Mouse (Mus musculus) kidney, postnatal 0 days (tissue): ENCODE measurements at regions not wholly inside any gene's neighbourhood (a gene's known extent, or its start where the extent isn't known, plus 50 kb on each side); places are given as distances from the start of the nearest gene placed in this dataset.

Experiments used
- ATAC-seq: fragments of 200-750 bp; cut with Nextera tagmentation; replicated peaks from 2 replicates; pipeline ENCODE4 v1.8.0; 2017; ENCODE audit warnings: low read depth, moderate number of reproducible peaks, moderate TSS enrichment, moderate library complexity; ENCODE audit not compliant: low FRiP score
- DNase-seq: peaks from one replicate; pipeline ENCODE4 v3.0.0-alpha.2; 2016; ENCODE audit warnings: low spot score
- H3K27ac ChIP-seq: fragments of 300-500 bp; sonication (generic); 2 replicates; pipeline ENCODE4 v1.5.1; 2014; ENCODE audit warnings: mild to moderate bottlenecking
- H3K27me3 ChIP-seq: fragments of 300-500 bp; sonication (generic); 2 replicates; pipeline ENCODE4 v1.6.1; 2014; ENCODE audit warnings: low read length, mixed read lengths; ENCODE audit not compliant: insufficient read depth
- H3K36me3 ChIP-seq: fragments of 300-500 bp; sonication (generic); 2 replicates; pipeline ENCODE4 v1.6.1; 2014; ENCODE audit warnings: low read length, mixed read lengths; ENCODE audit not compliant: insufficient read depth
- H3K4me1 ChIP-seq: fragments of 300-500 bp; sonication (generic); replicated peaks from 2 replicates; pipeline ENCODE4 v1.6.1; 2014; ENCODE audit warnings: antibody characterized with exemption, low read length, mixed read lengths; ENCODE audit not compliant: insufficient read depth
- H3K4me2 ChIP-seq: fragments of 300-500 bp; sonication (generic); 2 replicates; pipeline ENCODE4 v1.6.1; 2014; ENCODE audit warnings: mild to moderate bottlenecking, low read length, moderate library complexity, mixed read lengths
- H3K4me3 ChIP-seq: fragments of 300-500 bp; sonication (generic); replicated peaks from 2 replicates; pipeline ENCODE4 v1.5.1; 2014; ENCODE audit warnings: low read depth, low read length
- H3K9ac ChIP-seq: fragments of 300-500 bp; sonication (generic); 2 replicates; pipeline ENCODE4 v1.6.1; 2014; ENCODE audit warnings: low read depth, low read length
- H3K9me3 ChIP-seq: fragments of 300-500 bp; sonication (generic); replicated peaks from 2 replicates; pipeline ENCODE4 v1.6.1; 2016; ENCODE audit warnings: low read length, inconsistent platforms, mixed read lengths
- CTCF ChIP-seq: IDR thresholded peaks from 2 replicates; pipeline ENCODE4 v1.5.1; 2016; ENCODE audit warnings: antibody characterized with exemption, low read depth, mild to moderate bottlenecking, moderate library complexity
- WGBS: fragments of 180-500 bp; shearing (Covaris S2); extraction: QIAGEN DNeasy Blood & Tissue Kit; methylation state at CpG from one replicate; pipeline ENCODE4 v1.1.7; 2014; 5-methylcytosine and 5-hydroxymethylcytosine counted together

- Histone ChIP-seq H3K27me3 (no peaks in the 10 kb centered on the region), H3K9ac (no peak overlapping the region), H3K4me3 (no peak overlapping the region), H3K36me3 (no peaks in the 10 kb centered on the region), H3K9me3 (no peaks in the 10 kb centered on the region), H3K27ac (no peak overlapping the region), H3K4me2 (no peak overlapping the region), H3K4me1 (no peaks in the 10 kb centered on the region; the same call in 1 of the 2 replicates)
- no peak for TF ChIP-seq CTCF
- ATAC-seq (no peak), DNase-seq (no peak)
- WGBS = 87% methylated on average over 3 of the region's 3 CpGs
Observed at GRCm38 (mm10) chr9:41880457-41880856, 243.6 kb downstream of the Sorl1 start.

- Histone ChIP-seq H3K27ac (no peak overlapping the region), H3K36me3 (no peaks in the 10 kb centered on the region), H3K4me2 (no peak overlapping the region), H3K9me3 (no peaks in the 10 kb centered on the region), H3K4me3 (no peak overlapping the region), H3K9ac (no peak overlapping the region), H3K4me1 (no peaks in the 10 kb centered on the region; the same call in 1 of the 2 replicates), H3K27me3 (no peaks in the 10 kb centered on the region)
- 42% methylated on average over 1 of the region's 1 CpGs for WGBS
- no peak for TF ChIP-seq CTCF
- ATAC-seq (no peak), DNase-seq (peak; percentile 76)
Observed at GRCm38 (mm10) chr9:41879080-41879479, 245.0 kb downstream of the Sorl1 start.

- no peak overlapping the region for H3K4me3 ChIP-seq
- H3K36me3 ChIP-seq = no peaks in the 10 kb centered on the region
- H3K9me3 ChIP-seq = no peaks in the 10 kb centered on the region
- WGBS = 46% methylated on average over 5 of the region's 5 CpGs
- no peak overlapping the region for H3K4me2 ChIP-seq
- H3K9ac ChIP-seq = no peak overlapping the region
- ATAC-seq (no peak), DNase-seq (no peak)
- TF ChIP-seq CTCF = no peak
- H3K4me1 ChIP-seq = 0 out of 2 replicates have a peak, but pooled peaks cover 13% of the 10 kb centered on the region
- peak overlapping the region; percentile 54 for H3K27ac ChIP-seq
- H3K27me3 ChIP-seq = no peaks in the 10 kb centered on the region
Observed at GRCm38 (mm10) chr9:41861136-41861535, 263.0 kb downstream of the Sorl1 start.

DNA sequence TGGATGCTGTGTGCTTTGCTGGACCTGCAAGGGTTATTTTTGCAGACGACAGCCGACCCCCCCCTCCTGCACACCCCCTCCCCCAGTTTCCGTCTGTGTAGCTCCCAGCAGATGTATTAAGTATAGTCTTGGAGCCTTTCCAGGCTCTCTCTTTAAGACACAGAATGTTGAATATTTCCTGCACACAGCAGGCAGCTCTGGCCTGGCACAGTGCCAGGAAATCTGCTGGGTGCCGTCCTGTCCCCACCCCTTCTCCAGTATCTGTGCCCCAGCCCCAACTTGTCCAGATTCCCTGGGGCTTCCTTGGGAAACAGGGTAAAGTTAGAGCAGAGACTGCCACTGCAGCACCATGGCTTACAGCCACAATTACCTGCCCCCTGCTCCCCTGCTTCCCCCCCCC lies 263.4 kb downstream of the Sorl1 start:
- no peaks in the 10 kb centered on the region for H3K27me3 ChIP-seq
- ATAC-seq (peak; percentile 75; the same call in 1 of the 2 replicates), DNase-seq (peak; percentile 88)
- WGBS = 0% methylated on average over 4 of the region's 4 CpGs
- no peaks in the 10 kb centered on the region for H3K9me3 ChIP-seq
- H3K4me1 ChIP-seq = 0 out of 2 replicates have a peak, but pooled peaks cover 13% of the 10 kb centered on the region
- no peak overlapping the region for H3K9ac ChIP-seq
- peak overlapping the region; percentile 54; the same call in 1 of the 2 replicates for H3K27ac ChIP-seq
- H3K4me3 ChIP-seq = no peak overlapping the region
- no peak overlapping the region for H3K4me2 ChIP-seq
- H3K36me3 ChIP-seq = no peaks in the 10 kb centered on the region
- TF ChIP-seq CTCF = no peak

DNA sequence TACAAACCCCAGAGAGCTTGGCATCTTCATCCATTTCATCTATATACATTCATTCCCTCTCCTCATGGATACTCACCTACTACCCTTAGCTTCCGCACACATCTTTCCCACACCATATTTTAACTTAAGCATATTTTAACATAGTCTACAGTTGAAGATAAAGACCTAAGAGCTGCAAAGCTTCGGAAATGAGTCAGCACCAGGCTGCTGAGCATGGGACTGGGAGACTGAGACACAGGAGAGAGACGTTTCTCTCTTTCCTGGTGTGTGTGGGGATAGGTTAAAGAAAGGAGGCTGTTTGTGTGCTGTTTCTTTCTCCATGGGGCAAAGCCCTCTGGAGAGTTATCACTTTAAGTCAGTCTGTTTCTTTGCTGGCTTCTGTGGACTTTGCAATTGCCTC lies 264.3 kb downstream of the Sorl1 start:
- no peak overlapping the region for H3K4me2 ChIP-seq
- H3K9ac ChIP-seq = no peak overlapping the region
- H3K27ac ChIP-seq = no peak overlapping the region
- no peak for TF ChIP-seq CTCF
- DNase-seq (no peak), ATAC-seq (no peak)
- H3K36me3 ChIP-seq = no peaks in the 10 kb centered on the region
- no peaks in the 10 kb centered on the region for H3K27me3 ChIP-seq
- 0 out of 2 replicates have a peak, but pooled peaks cover 13% of the 10 kb centered on the region for H3K4me1 ChIP-seq
- no peaks in the 10 kb centered on the region for H3K9me3 ChIP-seq
- WGBS = 51% methylated on average over 3 of the region's 3 CpGs
- no peak overlapping the region for H3K4me3 ChIP-seq

DNA sequence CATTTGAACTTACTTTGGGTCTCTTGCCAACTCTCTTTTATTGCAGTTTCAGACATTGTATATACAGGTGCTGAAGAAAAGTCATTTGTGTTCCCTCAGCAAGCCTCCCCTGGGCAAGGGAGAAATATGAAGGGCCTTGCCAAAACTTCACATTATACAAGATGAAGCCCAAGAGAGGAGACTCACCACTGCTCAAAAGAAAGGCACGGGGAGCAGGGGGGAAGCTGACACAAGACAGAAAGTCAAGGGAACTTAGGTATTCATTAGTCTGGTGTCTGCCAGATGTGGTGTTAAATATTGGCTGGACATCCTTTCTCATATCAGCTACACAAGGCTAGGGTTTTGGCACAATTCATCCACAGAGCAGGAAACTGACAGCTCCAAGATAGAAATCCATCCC lies 272.0 kb downstream of the Sorl1 start:
- H3K36me3 ChIP-seq = no peaks in the 10 kb centered on the region
- H3K4me2 ChIP-seq = no peak overlapping the region
- WGBS = 74% methylated on average over 1 of the region's 1 CpGs
- H3K9ac ChIP-seq = no peak overlapping the region
- no peak for TF ChIP-seq CTCF
- ATAC-seq (no peak), DNase-seq (no peak)
- H3K9me3 ChIP-seq = no peaks in the 10 kb centered on the region
- no peak overlapping the region for H3K4me3 ChIP-seq
- no peaks in the 10 kb centered on the region for H3K4me1 ChIP-seq
- H3K27ac ChIP-seq = no peak overlapping the region
- H3K27me3 ChIP-seq = no peaks in the 10 kb centered on the region
